Mouse (Mus musculus): ENCODE data around the gene Olfr715b.
"Not testable (repeated sequence)": the region's sequence is repeated elsewhere in the genome, so short reads cannot be mapped to it uniquely, and the experiment has no call there.

Gene Olfr715b

DNA sequence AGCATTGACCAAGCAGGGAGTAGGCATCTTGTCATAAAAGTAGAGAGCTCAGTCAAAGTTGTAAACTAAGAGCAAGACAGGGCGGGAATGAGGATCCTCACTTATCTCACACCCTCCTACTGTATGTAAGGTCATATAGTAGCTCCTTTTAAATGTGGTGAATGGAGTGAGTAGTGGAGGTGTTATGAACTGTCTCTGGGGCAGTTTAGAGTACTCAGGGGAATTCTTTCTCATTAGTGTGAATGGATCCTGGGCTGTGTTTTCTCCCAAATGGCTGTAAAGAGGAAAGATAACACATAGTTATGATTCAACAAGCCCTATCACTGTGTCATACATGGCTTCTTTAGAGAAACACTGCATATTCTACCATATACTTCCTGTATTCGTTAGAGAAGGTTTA lies at the start of gene Olfr715b:
Gene Olfr715b (minus strand): TSS at position 101 of the 400 bp plus-strand sequence.
- DNase-seq (ENCODE audit: extremely low spot score, low read depth, low spot score) = not testable (repeated sequence)

DNA sequence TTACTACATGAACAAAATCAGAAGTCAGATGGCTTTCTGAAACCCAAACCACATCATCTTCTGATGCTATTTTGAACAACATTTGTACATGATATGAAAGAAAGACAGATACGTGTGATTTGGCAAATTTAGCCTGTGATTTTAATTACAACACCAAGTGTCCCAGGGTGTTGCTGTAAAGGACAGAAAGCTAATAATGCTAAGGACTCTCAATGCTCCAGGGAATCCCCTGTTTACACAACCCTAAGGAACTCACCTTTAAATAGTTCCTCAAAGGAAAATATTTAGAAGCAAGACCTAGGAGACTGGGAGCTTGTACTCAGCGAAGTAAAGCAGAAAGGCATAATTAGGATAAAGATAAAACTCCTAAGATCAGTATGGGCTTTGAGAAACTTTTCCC lies 27.9 kb upstream of the Olfr715b start, which contains the start of gene Olfr716:
Gene Olfr716 (plus strand): TSS at position 301 of the 400 bp plus-strand sequence.
- DNase-seq (ENCODE audit: extremely low spot score, low read depth, low spot score) = not testable (repeated sequence)

DNA sequence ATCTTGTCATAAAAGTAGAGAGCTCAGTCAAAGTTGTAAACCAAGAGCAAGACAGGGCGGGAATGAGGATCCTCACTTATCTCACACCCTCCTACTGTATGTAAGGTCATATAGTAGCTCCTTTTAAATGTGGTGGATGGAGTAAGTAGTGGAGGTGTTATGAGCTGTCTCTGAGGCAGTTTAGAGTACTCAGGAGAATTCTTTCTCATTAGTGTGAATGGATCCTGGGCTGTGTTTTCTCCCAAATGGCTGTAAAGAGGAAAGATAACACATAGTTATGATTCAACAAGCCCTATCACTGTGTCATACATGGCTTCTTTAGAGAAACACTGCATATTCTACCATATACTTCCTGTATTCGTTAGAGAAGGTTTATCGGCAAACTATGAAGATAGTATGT lies 20.8 kb upstream of the Olfr715b start, which contains the start of gene Olfr715:
Gene Olfr715 (minus strand): TSS at position 101 of the 400 bp plus-strand sequence.
- DNase-seq (ENCODE audit: extremely low spot score, low read depth, low spot score) = not testable (repeated sequence)

DNA sequence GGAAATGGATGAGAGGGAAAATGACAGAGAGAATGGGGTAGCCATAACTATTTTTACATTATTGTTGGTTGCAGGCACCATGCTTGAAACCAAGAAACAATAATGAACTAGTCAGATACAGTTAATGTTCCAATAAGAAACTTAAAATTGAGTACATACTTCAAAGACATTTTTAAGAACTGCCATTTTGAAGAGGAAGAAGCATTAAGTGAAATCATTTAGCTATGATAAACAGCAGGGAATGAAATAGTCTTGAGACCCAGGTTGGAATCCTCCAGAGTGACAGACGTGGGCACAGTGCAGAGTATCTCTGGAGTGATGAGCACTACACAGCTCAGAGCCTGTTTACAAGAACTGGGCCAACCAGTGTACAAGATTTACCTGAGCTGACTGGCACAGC lies 17.2 kb downstream of the Olfr715b start, which contains the start of gene Olfr17:
Gene Olfr17 (plus strand): TSS at position 301 of the 400 bp plus-strand sequence.
- DNase-seq (ENCODE audit: extremely low spot score, low read depth, low spot score) = no peak

DNA sequence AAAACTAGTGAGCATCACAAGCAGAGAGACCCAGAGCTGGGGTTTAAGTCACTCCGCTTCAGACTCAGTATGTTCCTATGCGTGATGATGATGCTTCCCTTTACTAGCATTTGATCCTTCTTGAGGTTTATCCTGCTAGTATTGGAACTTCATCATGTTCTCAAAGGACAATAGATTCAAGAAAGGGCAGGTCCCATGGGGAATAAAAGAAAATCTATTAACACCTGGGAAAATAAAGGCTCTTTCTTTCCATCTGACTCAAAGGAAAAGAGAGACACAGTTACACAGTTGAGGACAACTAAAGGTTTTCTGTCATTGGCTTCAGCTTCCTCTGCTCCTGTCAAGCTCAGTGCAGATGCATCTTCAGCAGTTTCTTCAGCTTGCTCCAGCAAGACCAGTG lies 39.5 kb downstream of the Olfr715b start, which contains the start of gene Olfr714:
Gene Olfr714 (plus strand): TSS at position 301 of the 400 bp plus-strand sequence.
- no peak for DNase-seq (ENCODE audit: extremely low spot score, low read depth, low spot score)
